Mouse (Mus musculus) hindbrain, postnatal 0 days (tissue): ENCODE results near the gene Hoxb1. TPM values are rescaled to one million over a fixed set of nuclear protein-coding genes. Genes with fewer than 3 reads are reported as not detected.

Source experiments
- ATAC-seq: fragments of 200-750 bp; cut with Nextera tagmentation; 2 replicates; pipeline ENCODE4 v1.8.0; 2017; ENCODE audit warnings: mild to moderate bottlenecking, moderate TSS enrichment, moderate library complexity
- DNase-seq: peaks from one replicate; pipeline ENCODE4 v3.0.0-alpha.2; 2015; ENCODE audit warnings: low spot score
- H3K27ac ChIP-seq: fragments of 300-500 bp; sonication (generic); 2 replicates; pipeline ENCODE4 v1.5.1; 2014; ENCODE audit warnings: mild to moderate bottlenecking
- H3K27me3 ChIP-seq: fragments of 300-500 bp; sonication (generic); 2 replicates; pipeline ENCODE4 v1.6.1; 2014; ENCODE audit warnings: low read length, mixed read lengths; ENCODE audit not compliant: insufficient read depth
- H3K36me3 ChIP-seq: fragments of 300-500 bp; sonication (generic); 2 replicates; pipeline ENCODE4 v1.6.1; 2014; ENCODE audit warnings: low read length, mixed read lengths; ENCODE audit not compliant: insufficient read depth
- H3K4me1 ChIP-seq: fragments of 300-500 bp; sonication (generic); 2 replicates; pipeline ENCODE4 v1.6.1; 2014; ENCODE audit warnings: antibody characterized with exemption, low read length, mixed read lengths; ENCODE audit not compliant: insufficient read depth
- H3K4me2 ChIP-seq: fragments of 300-500 bp; sonication (generic); 2 replicates; pipeline ENCODE4 v1.6.1; 2014; ENCODE audit warnings: low read depth, mild to moderate bottlenecking, low read length, moderate library complexity, mixed read lengths
- H3K4me3 ChIP-seq: fragments of 300-500 bp; sonication (generic); 2 replicates; pipeline ENCODE4 v1.5.1; 2014; ENCODE audit warnings: low read length
- H3K9ac ChIP-seq: fragments of 300-500 bp; sonication (generic); replicated peaks from 2 replicates; pipeline ENCODE4 v1.6.1; 2014; ENCODE audit warnings: mild to moderate bottlenecking, low read length, moderate library complexity, mixed read lengths
- H3K9me3 ChIP-seq: fragments of 300-500 bp; sonication (generic); 2 replicates; pipeline ENCODE4 v1.6.1; 2016; ENCODE audit warnings: low read length, mixed read lengths
- CTCF ChIP-seq: IDR thresholded peaks from 2 replicates; pipeline ENCODE4 v1.5.1; 2016; ENCODE audit warnings: antibody characterized with exemption, control low read depth, low read depth
- WGBS: fragments of 180-500 bp; shearing (Covaris S2); extraction: QIAGEN DNeasy Blood & Tissue Kit; methylation state at CpG from one replicate; pipeline ENCODE4 v1.1.7; 2014; 5-methylcytosine and 5-hydroxymethylcytosine counted together
- polyA plus RNA-seq: library from polyadenylated mRNA; unstranded; fragments of >200 nt; fragmentation: Nextera tagmentation; extraction: Ambion mirVana; gene quantifications from 2 replicates; pipeline ENCODE4 v1.2.1, GENCODE M21; 2015
- total RNA-seq: library from RNA; depleted of rRNA; stranded (reverse); fragments of >200 nt; gene quantifications from 2 replicates; pipeline ENCODE4 v1.2.3, GENCODE M21; 2014

Hoxb1 gene
- total and polyA plus RNA-seq, 2 experiments from 2014 or later, result 0.21 to 0.24 TPM

GRCm38 (mm10) chr11:96340698-96341365, 24.7 kb upstream of the Hoxb1 start:
- H3K4me2 ChIP-seq, result peak overlapping the region; percentile 58
- TF ChIP-seq CTCF, result no peak
- peak overlapping the region; percentile 89 for H3K27ac ChIP-seq
- peak overlapping the region; percentile 34 for H3K4me3 ChIP-seq
- H3K36me3 ChIP-seq, result no peaks in the 10 kb centered on the region
- ATAC-seq (peak; percentile 48; the same call in 1 of the 2 replicates), DNase-seq (peak; percentile 73)
- no peaks in the 10 kb centered on the region for H3K9me3 ChIP-seq
- H3K4me1 ChIP-seq, result 0 out of 2 replicates have a peak, but pooled peaks cover 4% of the 10 kb centered on the region
- H3K9ac ChIP-seq, result peak overlapping the region; percentile 51
- peaks cover 65% of the 10 kb centered on the region for H3K27me3 ChIP-seq
- under 1% methylated on average over 36 of the region's 36 CpGs for WGBS

GRCm38 (mm10) chr11:96341701-96342575, 23.6 kb upstream of the Hoxb1 start:
- H3K4me2 ChIP-seq, result peak overlapping the region; percentile 58
- H3K36me3 ChIP-seq, result no peaks in the 10 kb centered on the region
- H3K27ac ChIP-seq, result peak overlapping the region; percentile 89
- no peaks in the 10 kb centered on the region for H3K9me3 ChIP-seq
- under 1% methylated on average over 40 of the region's 40 CpGs for WGBS
- peak; percentile 23; the same call in 1 of the 2 replicates for TF ChIP-seq CTCF
- no peak for ATAC-seq
- peak; percentile 60 for DNase-seq
- H3K4me1 ChIP-seq, result 0 out of 2 replicates have a peak, but pooled peaks cover 4% of the 10 kb centered on the region
- peak overlapping the region; percentile 34 for H3K4me3 ChIP-seq
- peaks cover 65% of the 10 kb centered on the region for H3K27me3 ChIP-seq
- peak overlapping the region; percentile 61 for H3K9ac ChIP-seq

- peak overlapping the region; percentile 58 for H3K4me2 ChIP-seq
- H3K9ac ChIP-seq, result peak overlapping the region; percentile 61
Observed at GRCm38 (mm10) chr11:96342576-96342930, 23.0 kb upstream of the Hoxb1 start.

GRCm38 (mm10) chr11:96343206-96343745, 22.3 kb upstream of the Hoxb1 start:
- ATAC-seq, result no peak
- Histone ChIP-seq H3K4me1 (0 out of 2 replicates have a peak, but pooled peaks cover 4% of the 10 kb centered on the region), H3K4me2 (peak overlapping the region; percentile 58), H3K27ac (peak overlapping the region; percentile 89), H3K9ac (peak overlapping the region; percentile 31; the same call in 1 of the 2 replicates), H3K36me3 (no peaks in the 10 kb centered on the region), H3K4me3 (peak overlapping the region; percentile 34), H3K27me3 (peaks cover 63% of the 10 kb centered on the region), H3K9me3 (no peaks in the 10 kb centered on the region)
- 20% methylated on average over 2 of the region's 2 CpGs for WGBS
- peak; percentile 25 for DNase-seq
- TF ChIP-seq CTCF, result no peak

More at GRCm38 (mm10) chr11:96342576-96342930, 23.0 kb upstream of the Hoxb1 start:
- no peaks in the 10 kb centered on the region for H3K36me3 ChIP-seq
- 0 out of 2 replicates have a peak, but pooled peaks cover 4% of the 10 kb centered on the region for H3K4me1 ChIP-seq
- peak overlapping the region; percentile 34 for H3K4me3 ChIP-seq
- ATAC-seq (no peak), DNase-seq (peak; percentile 15)
- peak overlapping the region; percentile 89 for H3K27ac ChIP-seq
- H3K27me3 ChIP-seq, result peaks cover 62% of the 10 kb centered on the region
- no peak for TF ChIP-seq CTCF
- 6% methylated on average over 4 of the region's 4 CpGs for WGBS
- H3K9me3 ChIP-seq, result no peaks in the 10 kb centered on the region

- 3% methylated on average over 38 of the region's 40 CpGs for WGBS
- ATAC-seq (peak; percentile 18; the same call in 1 of the 2 replicates), DNase-seq (peak; percentile 50)
- H3K27ac ChIP-seq, result peak overlapping the region; percentile 89
- no peak for TF ChIP-seq CTCF
- H3K9ac ChIP-seq, result peak overlapping the region; percentile 31
- peaks cover 62% of the 10 kb centered on the region for H3K27me3 ChIP-seq
- H3K4me3 ChIP-seq, result peak overlapping the region; percentile 11; the same call in 1 of the 2 replicates
- peak overlapping the region; percentile 58 for H3K4me2 ChIP-seq
- H3K9me3 ChIP-seq, result no peaks in the 10 kb centered on the region
- H3K36me3 ChIP-seq, result no peaks in the 10 kb centered on the region
- H3K4me1 ChIP-seq, result 0 out of 2 replicates have a peak, but pooled peaks cover 4% of the 10 kb centered on the region
Observed at GRCm38 (mm10) chr11:96344061-96344877, 21.3 kb upstream of the Hoxb1 start.

- peak overlapping the region; percentile 89 for H3K27ac ChIP-seq
Observed at GRCm38 (mm10) chr11:96344878-96345159, 20.7 kb upstream of the Hoxb1 start.

More at GRCm38 (mm10) chr11:96344878-96345159, 20.7 kb upstream of the Hoxb1 start:
- Histone ChIP-seq H3K4me1 (0 out of 2 replicates have a peak, but pooled peaks cover 4% of the 10 kb centered on the region), H3K27me3 (peaks cover 63% of the 10 kb centered on the region), H3K4me3 (peak overlapping the region; percentile 23; the same call in 1 of the 2 replicates), H3K4me2 (peak overlapping the region; percentile 58), H3K9ac (peak overlapping the region; percentile 31), H3K9me3 (no peaks in the 10 kb centered on the region), H3K36me3 (no peaks in the 10 kb centered on the region)
- DNase-seq, result no peak
- no peak for TF ChIP-seq CTCF
- 10% methylated on average over 6 of the region's 6 CpGs for WGBS
- ATAC-seq, result no peak
